Mouse (Mus musculus): ENCODE results near the gene Map7. TPM values are rescaled to one million over a fixed set of nuclear protein-coding genes. Genes with fewer than 3 reads are reported as not detected.

Map7 gene
- polyA plus RNA-seq, 1 experiment from 2014 or later = 44.7 TPM

DNA sequence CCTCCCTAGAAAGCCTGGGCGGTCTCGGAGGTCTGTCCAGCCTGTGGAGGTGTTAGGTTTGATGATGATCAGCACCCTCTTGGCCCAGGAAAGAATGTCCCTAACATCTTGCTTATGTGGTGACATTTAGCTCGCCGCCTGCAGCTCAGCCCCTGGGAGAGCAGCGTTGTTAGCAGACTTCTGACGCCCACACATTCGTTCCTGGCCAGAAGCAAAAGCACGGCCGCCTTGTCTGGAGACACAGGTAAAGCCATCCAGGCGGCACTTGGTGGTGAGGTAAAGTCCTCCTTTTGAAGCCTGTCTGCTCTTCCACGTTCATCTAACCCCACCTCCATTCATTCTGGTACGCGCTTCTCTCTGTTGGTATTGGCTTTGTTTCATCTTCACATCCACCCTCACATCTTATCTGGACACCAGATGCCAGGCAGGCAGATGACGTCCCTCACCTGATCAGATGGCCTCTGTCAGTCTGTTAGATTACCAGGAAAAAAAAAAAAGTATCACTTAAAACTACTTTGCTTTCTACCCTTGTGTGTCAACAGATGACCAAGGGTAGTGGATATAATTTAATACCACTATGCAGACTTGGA lies 108.9 kb downstream of the Map7 start:
- Histone ChIP-seq H3K9me3 (ENCODE audit: control insufficient read depth, low read length) (no peaks in the 10 kb centered on the region; the same call in 1 of the 2 replicates), H3K9ac (ENCODE audit: low read depth, low read length) (no peak overlapping the region), H3K36me3 (ENCODE audit: control insufficient read depth, insufficient read depth, low read length) (no peaks in the 10 kb centered on the region), H3K4me1 (ENCODE audit: control insufficient read depth, insufficient read depth, low read length) (no peaks in the 10 kb centered on the region), H3K27ac (ENCODE audit: low read length) (no peak overlapping the region), H3K4me3 (ENCODE audit: low read length) (no peak overlapping the region), H3K27me3 (replicated peaks; ENCODE audit: control insufficient read depth, insufficient read depth, low read length) (no peaks in the 10 kb centered on the region), H3K4me2 (ENCODE audit: low read depth, low read length) (no peak overlapping the region)
- no peak for ATAC-seq
- WGBS = 90% methylated on average over 14 of the region's 14 CpGs

DNA sequence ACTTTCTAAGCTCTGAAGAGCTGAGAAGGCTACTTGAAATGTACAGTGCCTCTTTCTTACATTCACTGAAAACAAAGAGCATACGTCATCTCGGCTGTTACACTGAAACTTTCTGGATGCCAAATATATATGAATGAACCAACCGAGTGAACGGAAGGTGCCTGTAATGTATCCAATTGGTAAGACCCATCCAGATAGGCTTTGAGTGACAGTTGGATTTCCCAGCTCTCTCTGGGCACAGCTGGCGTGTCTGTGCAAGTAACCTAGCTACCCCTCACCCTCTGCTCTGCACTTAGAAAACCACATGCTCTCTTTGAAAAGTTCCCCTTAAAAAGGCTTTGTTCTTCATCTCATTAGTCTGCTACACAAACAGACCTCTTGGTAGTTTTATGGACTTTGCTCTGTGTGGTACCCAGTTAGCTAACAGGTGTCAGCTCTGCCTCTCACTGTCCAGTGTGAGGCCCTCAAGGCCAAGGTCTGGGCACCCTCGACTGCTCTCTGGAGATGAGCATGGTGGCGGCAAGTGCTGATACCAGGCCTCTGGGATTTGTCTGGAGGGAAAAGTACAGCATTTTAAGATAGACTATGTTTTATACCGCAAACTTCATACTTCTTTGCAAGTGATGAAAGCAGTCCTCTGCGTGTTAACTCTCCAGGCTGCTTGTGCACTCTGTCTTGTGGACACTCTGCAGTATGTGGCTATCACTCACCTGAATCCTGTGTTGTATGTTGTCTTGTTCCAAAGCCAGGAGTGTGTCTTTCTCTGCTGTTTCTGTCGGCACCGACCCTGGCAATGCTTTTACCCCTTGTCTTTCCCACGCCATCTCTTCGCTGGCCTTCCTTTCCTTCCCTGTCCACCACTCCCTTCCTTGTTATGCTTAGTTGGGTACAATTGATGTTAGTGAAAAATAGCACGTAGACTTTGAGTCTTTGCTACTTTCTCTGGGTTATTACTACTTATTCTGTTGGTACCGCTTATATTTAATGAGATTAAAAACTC lies 109.8 kb downstream of the Map7 start:
- Histone ChIP-seq H3K4me2 (ENCODE audit: low read depth, low read length) (no peak overlapping the region), H3K4me3 (ENCODE audit: low read length) (no peak overlapping the region), H3K27ac (ENCODE audit: low read length) (no peak overlapping the region), H3K9ac (ENCODE audit: low read depth, low read length) (no peak overlapping the region), H3K27me3 (replicated peaks; ENCODE audit: control insufficient read depth, insufficient read depth, low read length) (no peaks in the 10 kb centered on the region), H3K4me1 (ENCODE audit: control insufficient read depth, insufficient read depth, low read length) (no peaks in the 10 kb centered on the region), H3K36me3 (ENCODE audit: control insufficient read depth, insufficient read depth, low read length) (no peaks in the 10 kb centered on the region), H3K9me3 (ENCODE audit: control insufficient read depth, low read length) (no peaks in the 10 kb centered on the region; the same call in 1 of the 2 replicates)
- no peak for ATAC-seq
- 85% methylated on average over 15 of the region's 15 CpGs for WGBS

DNA sequence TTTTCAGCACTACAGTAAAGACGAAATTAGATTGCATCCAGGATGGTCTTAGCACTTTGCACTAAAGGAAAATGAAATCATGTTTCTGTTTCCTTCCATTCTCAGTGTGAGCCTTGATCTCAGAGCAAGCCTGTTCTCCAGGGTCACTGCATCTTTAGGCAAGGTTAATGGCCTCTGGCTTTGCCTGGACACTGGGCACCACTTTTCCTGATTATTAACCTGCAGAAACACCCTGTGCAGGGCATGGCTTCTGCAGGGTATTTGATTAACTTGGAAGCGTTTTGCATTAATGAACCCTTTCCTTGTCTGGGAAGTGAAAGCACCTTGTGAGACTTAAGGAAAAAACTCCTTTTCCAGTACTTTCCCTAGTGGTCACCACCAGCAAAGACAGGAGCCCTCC lies 111.2 kb downstream of the Map7 start:
- no peaks in the 10 kb centered on the region for H3K36me3 ChIP-seq (ENCODE audit: control insufficient read depth, insufficient read depth, low read length)
- WGBS = 88% methylated on average over 2 of the region's 2 CpGs
- no peak for ATAC-seq
- no peaks in the 10 kb centered on the region for H3K27me3 ChIP-seq (replicated peaks; ENCODE audit: control insufficient read depth, insufficient read depth, low read length)
- no peak overlapping the region for H3K27ac ChIP-seq (ENCODE audit: low read length)
- H3K9me3 ChIP-seq (ENCODE audit: control insufficient read depth, low read length) = no peaks in the 10 kb centered on the region; the same call in 1 of the 2 replicates
- no peak overlapping the region for H3K4me3 ChIP-seq (ENCODE audit: low read length)
- H3K4me1 ChIP-seq (ENCODE audit: control insufficient read depth, insufficient read depth, low read length) = no peaks in the 10 kb centered on the region
- no peak overlapping the region for H3K4me2 ChIP-seq (ENCODE audit: low read depth, low read length)
- no peak overlapping the region for H3K9ac ChIP-seq (ENCODE audit: low read depth, low read length)

DNA sequence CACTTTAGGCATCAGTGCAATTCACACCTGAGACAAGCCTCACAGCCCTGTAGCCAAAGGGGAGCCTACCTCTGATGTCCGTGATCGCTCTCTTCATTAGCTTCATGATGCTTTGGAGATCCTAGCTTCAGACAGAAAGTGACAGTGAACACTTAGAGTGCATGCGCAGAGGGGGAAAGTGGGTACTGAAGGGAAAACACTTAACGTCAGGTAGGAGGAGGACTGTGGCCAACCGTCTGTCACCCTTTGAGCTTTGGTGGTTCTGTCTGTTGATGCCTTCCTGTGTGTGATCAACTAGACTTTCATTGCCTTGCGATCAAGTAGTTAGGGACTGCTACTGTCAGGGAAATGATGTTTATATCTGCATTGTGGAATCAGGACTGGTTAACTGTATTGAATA lies 114.6 kb downstream of the Map7 start:
- no peak overlapping the region for H3K4me2 ChIP-seq (ENCODE audit: low read depth, low read length)
- H3K27me3 ChIP-seq (replicated peaks; ENCODE audit: control insufficient read depth, insufficient read depth, low read length) = no peaks in the 10 kb centered on the region
- H3K36me3 ChIP-seq (ENCODE audit: control insufficient read depth, insufficient read depth, low read length) = no peaks in the 10 kb centered on the region
- whole genome bisulfite sequencing = 90% methylated on average over 6 of the region's 6 CpGs
- H3K4me3 ChIP-seq (ENCODE audit: low read length) = no peak overlapping the region
- no peaks in the 10 kb centered on the region for H3K4me1 ChIP-seq (ENCODE audit: control insufficient read depth, insufficient read depth, low read length)
- H3K27ac ChIP-seq (ENCODE audit: low read length) = no peak overlapping the region
- no peak overlapping the region for H3K9ac ChIP-seq (ENCODE audit: low read depth, low read length)
- ATAC-seq = no peak
- H3K9me3 ChIP-seq (ENCODE audit: control insufficient read depth, low read length) = no peaks in the 10 kb centered on the region; the same call in 1 of the 2 replicates

DNA sequence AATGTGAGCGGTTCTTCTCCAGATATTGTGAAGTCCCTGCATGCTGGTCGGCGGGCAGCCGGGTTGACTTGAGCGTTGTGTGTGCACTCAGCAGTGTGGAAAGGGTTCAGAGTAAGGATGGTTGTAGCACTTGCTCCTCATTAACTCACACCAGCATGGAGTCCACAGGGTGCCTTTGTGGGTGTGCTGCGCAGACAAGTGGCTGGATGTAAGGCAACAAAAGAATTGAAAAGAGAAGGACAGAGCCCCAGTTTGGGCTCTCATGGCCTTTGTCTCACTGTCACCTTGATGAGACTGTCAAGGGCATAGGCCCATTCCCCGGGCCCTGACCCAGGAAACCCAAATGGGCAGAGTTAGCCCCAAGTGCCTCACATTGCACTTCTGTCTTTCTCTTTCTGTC lies 116.2 kb downstream of the Map7 start:
- Histone ChIP-seq H3K4me3 (ENCODE audit: low read length) (no peak overlapping the region), H3K4me2 (ENCODE audit: low read depth, low read length) (no peak overlapping the region), H3K9ac (ENCODE audit: low read depth, low read length) (no peak overlapping the region), H3K9me3 (ENCODE audit: control insufficient read depth, low read length) (no peaks in the 10 kb centered on the region; the same call in 1 of the 2 replicates), H3K4me1 (ENCODE audit: control insufficient read depth, insufficient read depth, low read length) (no peaks in the 10 kb centered on the region), H3K27ac (ENCODE audit: low read length) (no peak overlapping the region), H3K27me3 (replicated peaks; ENCODE audit: control insufficient read depth, insufficient read depth, low read length) (no peaks in the 10 kb centered on the region), H3K36me3 (ENCODE audit: control insufficient read depth, insufficient read depth, low read length) (no peaks in the 10 kb centered on the region)
- 94% methylated on average over 7 of the region's 7 CpGs for WGBS
- ATAC-seq = no peak

DNA sequence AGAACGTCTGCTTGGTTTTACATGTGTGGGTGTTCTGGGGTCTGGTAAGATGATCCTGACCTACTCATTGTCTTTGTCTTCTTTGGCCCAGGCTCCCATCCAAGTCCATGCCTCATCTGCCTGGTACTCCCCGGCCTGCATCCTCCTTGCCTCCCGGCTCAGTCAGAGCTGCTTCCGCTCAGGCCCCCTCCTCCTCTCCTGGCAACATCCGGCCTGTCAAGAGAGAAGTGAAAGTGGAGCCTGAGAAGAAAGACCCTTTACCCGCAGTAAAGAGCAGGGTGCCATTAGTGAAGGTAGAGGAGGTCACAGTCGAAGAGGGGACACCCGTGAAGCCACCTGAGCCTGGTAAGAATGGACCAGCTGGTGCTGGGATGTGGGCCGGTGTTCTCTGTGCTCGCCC lies 118.8 kb downstream of the Map7 start:
- 68% methylated on average over 10 of the region's 10 CpGs for WGBS
- Histone ChIP-seq H3K4me3 (ENCODE audit: low read length) (no peak overlapping the region), H3K4me1 (ENCODE audit: control insufficient read depth, insufficient read depth, low read length) (no peaks in the 10 kb centered on the region), H3K9ac (ENCODE audit: low read depth, low read length) (no peak overlapping the region), H3K36me3 (ENCODE audit: control insufficient read depth, insufficient read depth, low read length) (0 out of 2 replicates have a peak, but pooled peaks cover 3% of the 10 kb centered on the region), H3K9me3 (ENCODE audit: control insufficient read depth, low read length) (no peaks in the 10 kb centered on the region), H3K27me3 (replicated peaks; ENCODE audit: control insufficient read depth, insufficient read depth, low read length) (no peaks in the 10 kb centered on the region), H3K4me2 (ENCODE audit: low read depth, low read length) (no peak overlapping the region), H3K27ac (ENCODE audit: low read length) (no peak overlapping the region)
- ATAC-seq = no peak

DNA sequence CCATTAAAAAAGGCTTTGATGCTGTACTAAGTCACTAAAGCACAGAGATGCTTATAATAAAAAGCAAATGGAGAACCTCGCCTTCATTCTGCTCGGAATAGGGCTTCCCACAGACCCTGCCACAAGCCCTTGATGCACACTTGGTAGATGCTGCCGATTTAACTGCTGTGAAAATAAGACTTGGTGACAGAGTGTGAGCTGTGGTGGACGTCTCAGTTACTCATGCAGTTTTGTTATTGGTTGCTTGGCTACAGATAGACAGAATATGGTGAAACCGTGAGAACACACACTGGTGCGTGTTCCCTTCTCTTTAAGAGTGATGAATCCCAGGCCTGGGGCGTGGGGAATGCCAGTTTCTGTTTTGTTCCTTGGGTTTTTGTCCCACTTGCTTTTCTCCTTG lies 120.7 kb downstream of the Map7 start:
- 0 out of 2 replicates have a peak, but pooled peaks cover 5% of the 10 kb centered on the region for H3K36me3 ChIP-seq (ENCODE audit: control insufficient read depth, insufficient read depth, low read length)
- 66% methylated on average over 7 of the region's 7 CpGs for WGBS
- no peak overlapping the region for H3K4me2 ChIP-seq (ENCODE audit: low read depth, low read length)
- ATAC-seq = no peak
- H3K4me3 ChIP-seq (ENCODE audit: low read length) = no peak overlapping the region
- no peak overlapping the region for H3K9ac ChIP-seq (ENCODE audit: low read depth, low read length)
- no peak overlapping the region for H3K27ac ChIP-seq (ENCODE audit: low read length)
- no peaks in the 10 kb centered on the region for H3K27me3 ChIP-seq (replicated peaks; ENCODE audit: control insufficient read depth, insufficient read depth, low read length)
- no peaks in the 10 kb centered on the region for H3K9me3 ChIP-seq (ENCODE audit: control insufficient read depth, low read length)
- H3K4me1 ChIP-seq (ENCODE audit: control insufficient read depth, insufficient read depth, low read length) = no peaks in the 10 kb centered on the region

DNA sequence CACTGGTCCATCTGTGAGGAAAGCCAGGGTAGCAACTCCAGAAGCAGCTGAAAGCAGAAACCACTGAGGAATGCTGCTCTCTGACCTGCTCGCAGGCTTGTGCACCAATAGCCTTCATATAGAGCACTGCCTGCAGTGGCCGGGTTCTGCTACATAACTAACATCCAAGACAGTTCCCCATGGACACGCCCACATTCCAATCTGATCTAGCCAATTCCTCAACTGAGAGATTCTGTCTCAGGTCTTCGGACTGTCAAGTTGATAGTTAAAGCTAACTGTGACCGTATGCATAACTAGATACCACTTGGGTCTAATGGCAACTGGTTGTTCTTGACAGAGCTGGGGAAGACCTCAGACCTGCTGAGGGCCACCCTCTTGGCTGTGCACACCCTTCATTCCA lies 124.1 kb downstream of the Map7 start:
- H3K36me3 ChIP-seq (ENCODE audit: control insufficient read depth, insufficient read depth, low read length) = peaks cover 7% of the 10 kb centered on the region; the same call in 1 of the 2 replicates
- H3K9ac ChIP-seq (ENCODE audit: low read depth, low read length) = no peak overlapping the region
- WGBS = 80% methylated on average over 5 of the region's 5 CpGs
- no peaks in the 10 kb centered on the region for H3K27me3 ChIP-seq (replicated peaks; ENCODE audit: control insufficient read depth, insufficient read depth, low read length)
- no peak overlapping the region for H3K4me3 ChIP-seq (ENCODE audit: low read length)
- no peaks in the 10 kb centered on the region for H3K4me1 ChIP-seq (ENCODE audit: control insufficient read depth, insufficient read depth, low read length)
- H3K4me2 ChIP-seq (ENCODE audit: low read depth, low read length) = no peak overlapping the region
- ATAC-seq = no peak
- H3K9me3 ChIP-seq (ENCODE audit: control insufficient read depth, low read length) = no peaks in the 10 kb centered on the region
- H3K27ac ChIP-seq (ENCODE audit: low read length) = no peak overlapping the region

DNA sequence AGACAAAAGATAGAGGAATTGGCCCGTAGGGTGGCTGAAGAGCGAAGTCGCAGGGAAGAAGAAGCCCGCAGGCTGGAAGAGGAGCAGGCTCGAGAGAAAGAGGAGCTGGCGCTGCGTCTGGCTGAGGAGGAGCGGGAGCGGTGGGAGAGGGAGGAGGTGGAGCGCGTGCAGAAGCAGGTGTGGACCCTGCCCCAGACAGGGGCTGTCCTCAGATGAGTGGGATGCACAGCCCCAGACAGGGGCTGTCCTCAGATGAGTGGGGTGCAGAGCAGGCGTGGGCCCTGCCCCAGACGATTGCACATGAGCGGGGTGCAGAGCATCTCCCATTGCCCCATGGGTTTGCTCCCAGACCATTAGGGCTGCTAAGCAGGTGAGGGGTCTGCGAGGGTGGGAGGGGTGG lies 125.0 kb downstream of the Map7 start:
- ATAC-seq = no peak
- Histone ChIP-seq H3K27ac (ENCODE audit: low read length) (no peak overlapping the region), H3K4me2 (ENCODE audit: low read depth, low read length) (no peak overlapping the region), H3K36me3 (ENCODE audit: control insufficient read depth, insufficient read depth, low read length) (peaks cover 7% of the 10 kb centered on the region; the same call in 1 of the 2 replicates), H3K27me3 (replicated peaks; ENCODE audit: control insufficient read depth, insufficient read depth, low read length) (no peaks in the 10 kb centered on the region), H3K9ac (ENCODE audit: low read depth, low read length) (no peak overlapping the region), H3K4me1 (ENCODE audit: control insufficient read depth, insufficient read depth, low read length) (no peaks in the 10 kb centered on the region), H3K9me3 (ENCODE audit: control insufficient read depth, low read length) (no peaks in the 10 kb centered on the region), H3K4me3 (ENCODE audit: low read length) (no peak overlapping the region)
- WGBS = 62% methylated on average over 15 of the region's 15 CpGs

All from intestine, embryonic 16.5 days (tissue).